Mouse (Mus musculus): ENCODE results near the gene Cdk13.

The Cdk13 gene

DNA sequence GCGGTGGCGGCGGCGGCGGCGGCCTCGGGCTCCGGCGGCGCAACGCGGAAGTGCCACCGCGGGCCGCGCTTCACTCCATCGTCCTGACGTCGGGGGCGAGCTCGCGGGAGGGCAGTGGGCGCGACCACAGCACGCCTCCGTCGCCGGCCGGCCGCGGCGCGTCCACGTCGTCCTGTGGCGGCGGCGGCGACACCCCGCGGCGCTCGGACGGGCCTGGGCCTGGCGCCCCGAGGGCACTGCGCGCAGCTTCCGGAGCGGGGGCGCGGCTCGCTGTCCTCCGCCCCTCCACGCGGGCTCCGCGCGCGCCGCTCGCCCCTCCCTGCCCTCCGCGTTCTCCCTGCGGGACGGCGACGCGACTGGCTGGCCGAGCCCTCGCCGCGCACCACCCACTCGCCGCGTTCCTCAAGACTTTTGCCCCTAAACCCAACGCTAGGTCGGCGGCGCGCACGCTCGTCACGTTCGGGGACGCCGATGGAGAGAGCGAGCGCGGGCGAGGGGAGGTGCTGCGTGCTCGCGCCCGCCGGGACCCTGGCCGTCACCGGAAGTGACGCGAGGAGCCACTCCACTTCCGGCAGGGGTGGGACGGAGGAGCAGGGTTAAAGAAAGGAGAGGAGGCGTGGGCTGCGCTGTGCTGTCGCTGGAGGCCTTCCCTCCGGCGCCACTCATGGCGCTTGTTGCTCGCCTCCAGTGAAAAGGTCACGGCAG lies at the start of gene Cdk13:
Gene Cdk13 (minus strand): TSS at position 189 of the 705 bp plus-strand sequence.
- DNase-seq (ENCODE audit: low read depth, low spot score), result peak; percentile 94

DNA sequence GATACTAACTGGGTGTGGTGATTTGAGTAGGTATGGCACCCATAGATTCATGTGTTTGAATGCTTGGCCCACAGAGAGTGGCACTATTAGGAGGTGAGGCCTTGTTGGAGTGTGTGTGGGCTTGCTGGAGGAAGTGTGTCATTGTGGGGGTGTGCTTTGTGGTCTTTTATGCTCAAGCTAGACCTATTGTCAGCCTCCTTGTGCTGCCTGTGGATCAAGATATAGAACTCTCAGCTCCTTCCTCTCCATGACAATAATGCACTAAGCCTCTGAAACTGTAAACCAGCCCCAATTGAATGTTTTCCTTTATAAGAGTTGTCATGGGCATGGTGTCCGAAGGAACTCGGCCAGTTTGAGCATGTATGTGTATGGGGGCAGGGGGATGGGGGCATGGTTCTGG lies 38.4 kb upstream of the Cdk13 start:
- no peak for DNase-seq (ENCODE audit: low read depth, low spot score)

DNA sequence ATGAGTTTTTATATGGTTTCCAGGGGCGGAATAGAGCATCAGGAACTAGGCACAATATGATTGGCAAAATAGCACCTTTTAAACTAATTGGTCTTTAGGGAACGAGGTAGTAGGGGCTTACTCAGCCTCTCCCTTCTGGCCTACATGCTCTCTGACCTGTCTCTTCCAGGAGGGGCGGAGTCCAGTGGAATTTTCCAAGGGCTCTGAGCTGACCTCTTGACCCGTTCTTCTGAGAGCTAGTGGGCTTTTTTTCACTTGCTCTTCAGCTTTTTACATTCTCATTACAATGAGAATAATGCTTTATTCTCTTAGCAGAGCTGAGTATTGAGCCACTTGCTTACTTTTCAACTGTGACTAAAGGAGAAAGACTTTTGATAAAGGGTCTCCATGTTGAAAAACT lies 37.9 kb upstream of the Cdk13 start:
- DNase-seq (ENCODE audit: low read depth, low spot score), result no peak

DNA sequence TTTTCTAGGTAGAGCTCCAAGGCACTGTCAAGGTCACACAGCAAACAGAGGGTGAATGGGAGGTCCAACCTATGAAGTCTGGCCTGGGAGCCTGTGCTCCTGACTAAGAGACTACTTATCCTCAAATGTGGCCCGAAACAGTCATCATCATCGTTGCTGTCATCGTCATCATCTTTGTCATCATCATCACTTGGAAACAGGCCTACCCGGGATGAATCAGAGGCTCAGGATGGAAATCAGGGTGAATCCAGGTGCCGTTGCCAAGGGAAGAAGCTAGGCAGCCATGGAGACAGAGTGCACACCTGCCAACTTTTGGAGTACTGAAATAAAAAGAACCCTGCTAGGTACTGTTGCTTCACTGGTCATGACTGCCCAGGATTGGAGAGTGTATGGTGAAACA lies 34.2 kb upstream of the Cdk13 start:
- DNase-seq (ENCODE audit: low read depth, low spot score), result no peak

DNA sequence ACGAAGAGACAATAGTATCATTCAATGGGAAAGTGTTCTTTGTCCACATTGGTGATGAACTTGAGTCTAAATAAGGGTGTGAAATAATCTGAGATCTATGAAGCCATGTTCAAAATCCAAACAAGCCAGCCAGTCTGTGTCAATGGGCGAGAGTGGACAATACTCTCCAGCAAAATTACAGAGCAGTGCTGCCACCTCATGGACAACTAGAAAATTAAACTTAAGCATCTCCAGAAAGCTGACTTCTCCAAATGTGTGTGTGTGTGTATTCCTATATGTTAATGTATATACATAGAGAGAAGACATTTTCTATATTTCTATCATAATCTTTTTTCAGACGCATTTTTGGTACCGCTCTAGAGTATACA lies 33.6 kb upstream of the Cdk13 start:
- DNase-seq (ENCODE audit: low read depth, low spot score), result no peak

DNA sequence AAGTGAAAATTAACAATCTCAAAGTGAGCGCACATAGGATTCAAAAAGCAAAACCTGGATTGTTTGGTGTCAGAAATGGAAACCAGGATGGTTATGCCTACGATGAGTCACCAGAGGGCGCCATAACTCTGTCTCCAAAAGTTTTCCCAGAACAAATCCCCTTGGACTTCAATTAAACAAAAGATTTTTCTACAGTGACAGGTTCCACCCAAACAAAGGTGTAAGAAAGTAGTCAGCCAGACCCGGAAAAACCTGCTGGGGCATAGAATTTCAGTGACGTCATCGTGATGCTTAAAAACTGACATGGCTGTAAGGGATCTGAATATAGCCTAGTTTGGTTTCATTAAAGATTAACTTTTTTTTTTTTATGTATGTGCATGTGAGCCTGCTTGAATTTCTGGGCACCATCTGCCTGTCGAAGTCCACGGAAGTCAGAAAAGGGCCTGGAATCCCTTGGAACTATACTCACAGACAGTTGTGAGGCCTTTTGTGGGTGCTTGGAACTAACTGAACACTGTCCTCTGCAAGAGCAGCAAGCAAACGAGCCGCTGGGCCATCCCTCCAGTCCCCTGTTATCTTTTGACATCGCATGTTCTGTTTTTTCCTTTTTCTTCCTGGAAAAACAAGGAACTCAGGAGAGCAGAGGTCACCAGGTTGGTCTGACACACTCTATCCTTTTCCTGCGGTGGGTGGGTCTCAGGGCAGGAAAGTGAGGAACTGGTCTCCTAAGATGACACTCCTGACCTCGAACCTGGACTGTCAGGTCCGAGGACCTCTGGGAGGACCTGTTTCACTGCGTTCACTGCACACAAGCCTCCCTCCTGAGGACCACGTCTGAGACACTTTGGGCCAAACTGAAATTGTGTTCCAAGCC lies 33.0 kb upstream of the Cdk13 start:
- DNase-seq (ENCODE audit: low read depth, low spot score), result no peak

DNA sequence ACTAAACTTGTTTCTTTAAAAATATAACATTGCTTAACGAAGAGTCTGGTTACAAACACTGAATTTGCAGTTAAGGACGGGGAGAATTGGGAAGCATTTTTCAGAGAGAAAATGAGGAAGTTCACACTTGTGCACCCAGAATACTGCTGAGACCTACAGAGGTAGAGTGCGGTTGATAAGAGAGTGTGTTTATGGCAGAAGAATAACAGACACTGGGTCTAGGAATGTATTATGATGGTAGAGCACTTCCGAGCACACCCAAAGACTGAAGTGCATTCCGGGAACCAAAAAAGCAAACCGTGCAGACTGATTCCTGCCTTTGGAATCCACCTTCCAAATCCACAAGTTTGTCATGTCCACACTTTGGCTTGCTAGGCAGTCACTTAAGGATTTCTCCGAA lies 31.9 kb upstream of the Cdk13 start:
- DNase-seq (ENCODE audit: low read depth, low spot score), result no peak

DNA sequence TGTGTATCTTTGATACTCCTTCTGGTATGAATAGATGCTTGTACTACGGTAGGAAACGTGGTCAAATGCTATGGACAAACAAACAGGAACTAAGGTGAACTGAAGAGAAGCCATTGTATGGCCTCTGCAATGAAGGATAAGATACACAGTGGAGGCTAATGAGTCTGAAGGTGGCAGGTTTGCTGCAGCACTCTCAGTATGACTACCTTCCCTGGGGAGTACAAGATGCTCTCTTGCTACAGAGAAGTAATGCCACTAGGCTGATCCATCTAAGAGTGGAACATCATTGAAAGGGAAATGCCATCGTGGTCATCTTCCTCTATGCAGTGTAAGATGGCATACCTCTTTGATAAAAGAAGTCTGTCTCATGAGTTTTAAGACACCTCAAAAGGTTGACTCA lies 28.0 kb upstream of the Cdk13 start:
- DNase-seq (ENCODE audit: low read depth, low spot score), result no peak

DNA sequence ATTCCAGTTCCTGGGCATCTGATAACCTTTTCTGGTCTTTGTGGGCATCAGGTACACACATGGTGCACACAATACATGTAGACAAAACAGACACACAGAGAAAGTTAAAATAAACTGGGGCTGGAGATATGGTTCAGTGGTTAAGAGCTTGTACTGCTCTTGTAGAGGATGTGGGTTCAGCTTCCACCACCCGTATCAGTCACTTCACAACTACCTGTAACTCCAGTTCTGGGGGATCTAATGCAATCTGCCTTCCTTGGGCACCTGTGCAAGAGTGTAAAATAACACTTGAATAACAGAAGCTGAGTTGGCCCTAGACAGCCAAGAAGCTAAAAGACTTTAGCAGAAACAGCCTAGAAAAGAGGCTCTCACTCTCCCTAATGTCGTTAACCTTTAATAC lies 12.3 kb upstream of the Cdk13 start:
- no peak for DNase-seq (ENCODE audit: low read depth, low spot score)

DNA sequence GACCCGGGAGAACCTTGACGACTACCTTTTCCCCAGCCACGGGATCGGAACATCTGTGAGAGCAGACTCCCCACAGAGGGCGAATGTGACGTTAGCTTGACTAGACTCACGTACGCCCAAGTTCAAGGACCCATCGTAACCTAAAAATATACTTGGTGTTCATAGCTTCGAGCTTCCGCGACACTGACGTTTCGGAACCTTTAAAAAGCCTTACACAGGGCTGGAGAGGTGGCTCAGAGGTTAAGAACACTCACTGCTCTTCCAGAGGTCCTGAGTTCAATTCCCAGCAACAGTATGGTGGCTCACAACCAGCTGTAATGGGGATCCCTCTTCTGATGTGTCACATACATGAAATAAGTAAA lies 698 bp upstream of the Cdk13 start:
- DNase-seq (ENCODE audit: low read depth, low spot score), result no peak

DNA sequence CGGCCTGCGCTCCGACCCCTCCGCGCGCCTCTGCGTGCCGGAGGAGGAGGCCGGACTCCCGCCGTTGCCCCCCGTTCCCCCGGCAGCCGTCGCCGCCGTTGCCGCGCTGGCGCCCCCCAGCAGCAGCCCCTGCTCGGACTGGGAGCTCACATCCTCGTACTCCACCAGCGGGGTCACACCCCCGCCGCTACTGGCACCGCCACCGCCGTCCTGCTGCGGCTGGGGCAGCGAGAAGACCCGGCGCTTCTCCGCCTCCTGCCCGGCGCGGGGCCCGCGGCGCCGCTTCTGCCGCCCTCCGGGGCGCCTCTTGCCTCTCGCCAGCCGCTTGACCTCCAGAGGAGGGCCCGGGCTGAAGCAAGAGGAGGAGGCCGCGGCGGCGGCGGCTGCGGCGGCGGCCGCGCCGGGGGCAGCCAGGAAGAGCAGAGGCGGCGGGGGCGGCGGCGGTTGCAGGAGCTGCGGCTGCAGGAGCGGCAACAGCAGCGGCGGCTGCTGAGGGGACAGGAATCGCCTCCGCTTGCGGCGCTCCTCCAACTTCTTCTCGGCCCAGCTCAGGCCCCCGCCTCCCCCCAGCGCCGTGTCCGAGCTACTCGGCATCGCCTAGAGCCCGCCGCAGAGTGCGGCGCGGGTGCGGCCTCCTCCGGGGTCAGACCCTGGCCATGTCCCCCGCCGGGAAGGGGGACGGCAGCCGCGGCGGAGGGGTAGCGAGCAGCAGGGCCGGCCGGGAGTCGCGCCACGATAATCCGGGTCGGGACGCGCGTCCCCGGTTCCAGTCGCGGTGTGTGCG lies 647 bp downstream of the Cdk13 start:
- peak; percentile 11 for DNase-seq (ENCODE audit: low read depth, low spot score)

DNA sequence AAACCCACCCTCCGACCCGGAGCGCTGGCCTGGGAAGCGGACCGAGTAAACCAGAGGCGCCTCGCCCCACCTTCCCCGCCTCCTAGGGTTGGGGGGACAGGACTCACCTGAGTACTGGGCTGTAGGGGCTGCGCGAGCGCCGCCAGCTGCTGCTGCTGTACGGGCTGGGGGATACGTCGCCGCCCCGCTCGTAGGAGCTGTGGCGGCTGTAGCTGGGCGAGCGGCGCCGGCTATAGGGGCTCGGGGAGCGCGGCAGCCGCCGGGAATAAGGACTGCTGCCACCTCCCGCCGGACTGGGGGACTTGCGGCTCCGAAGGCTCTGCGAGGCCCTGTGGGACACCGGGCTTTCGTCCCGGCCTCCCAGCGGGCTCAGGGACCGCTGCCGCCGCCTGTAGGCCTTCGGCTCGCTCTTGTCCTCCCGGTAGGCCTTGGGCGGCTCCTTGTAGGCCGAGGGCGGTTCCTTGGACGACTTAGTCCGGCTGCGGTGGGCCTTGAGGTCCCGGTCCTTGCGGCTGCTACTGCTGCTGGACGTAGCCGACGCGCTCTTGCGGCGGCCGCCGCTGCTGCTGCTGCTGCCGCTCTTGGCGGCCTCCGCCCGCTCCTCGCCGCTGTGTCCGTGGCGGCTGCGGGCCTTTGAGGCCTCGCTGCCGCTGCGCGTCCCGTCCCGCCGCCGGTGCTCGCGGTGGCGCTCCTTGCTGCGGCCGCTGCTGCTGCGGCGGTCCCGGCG lies 1.4 kb downstream of the Cdk13 start:
- DNase-seq (ENCODE audit: low read depth, low spot score), result peak; percentile 22

DNA sequence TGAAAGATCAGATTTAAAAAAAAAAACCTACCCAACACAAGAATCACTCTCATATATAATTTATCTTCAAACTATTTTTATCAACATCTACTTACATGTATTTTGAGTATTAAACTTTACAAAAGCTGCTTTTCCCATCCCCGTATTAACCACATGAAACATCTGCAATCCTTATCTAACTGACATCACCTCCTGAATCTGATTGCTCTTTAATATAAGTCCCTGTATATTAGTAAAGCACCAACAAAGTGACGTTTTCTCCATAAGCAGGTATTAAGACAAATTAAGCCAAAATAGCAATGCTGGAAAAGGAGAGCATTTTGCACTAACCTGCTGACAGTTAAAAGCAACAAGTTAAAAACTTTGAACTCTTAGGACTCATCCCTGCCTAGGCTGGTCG lies 2.0 kb downstream of the Cdk13 start:
- no peak for DNase-seq (ENCODE audit: low read depth, low spot score)

DNA sequence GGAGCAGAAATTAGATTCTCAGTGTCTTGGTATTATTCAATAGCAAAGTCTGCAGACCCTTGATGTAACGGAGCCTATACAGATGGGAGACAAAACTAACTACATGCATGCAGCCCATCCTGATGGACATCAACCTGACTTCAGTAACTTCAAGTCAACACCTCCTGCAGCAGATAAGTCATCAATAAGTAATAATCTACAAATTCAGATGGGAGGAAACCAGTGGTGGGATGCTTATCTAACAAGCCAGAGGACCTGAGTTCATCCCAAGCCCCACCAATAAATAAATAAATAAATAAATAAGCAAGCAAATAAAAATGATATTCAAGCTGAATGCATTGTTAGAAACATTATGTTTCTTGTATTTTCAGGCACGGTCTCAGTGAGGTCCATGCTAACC lies 5.2 kb downstream of the Cdk13 start:
- no peak for DNase-seq (ENCODE audit: low read depth, low spot score)

DNA sequence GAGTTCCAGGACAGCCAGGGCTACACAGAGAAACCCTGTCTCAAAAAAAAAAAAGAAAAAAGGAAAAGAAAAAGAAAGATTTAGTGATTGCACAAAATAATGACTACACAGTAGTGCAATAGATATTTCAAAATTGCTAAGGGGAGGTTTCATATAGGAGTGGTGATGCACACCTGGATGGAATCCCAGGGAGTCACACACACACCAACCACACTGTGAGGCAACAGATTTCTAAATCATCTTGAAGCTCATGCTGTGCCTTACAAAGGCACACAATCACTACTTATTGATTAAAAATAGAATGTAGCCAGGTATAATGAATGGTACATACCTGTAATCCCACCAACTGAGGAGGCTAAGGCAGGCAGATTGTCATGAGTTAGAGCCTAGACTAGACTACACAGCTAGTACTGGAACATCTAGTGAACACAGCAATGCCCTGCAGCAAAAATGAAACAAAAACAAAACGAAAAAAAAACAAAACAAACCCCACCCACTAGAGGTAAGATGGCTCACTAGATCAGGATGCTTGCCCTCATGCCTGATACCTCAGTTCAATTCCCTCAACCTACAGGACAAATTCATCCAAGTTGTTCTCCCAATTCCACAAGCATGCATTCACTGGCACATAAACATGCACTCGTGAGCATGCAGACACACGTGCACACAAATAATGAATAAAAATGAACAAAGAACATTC lies 9.0 kb downstream of the Cdk13 start:
- DNase-seq (ENCODE audit: low read depth, low spot score), result no peak

DNA sequence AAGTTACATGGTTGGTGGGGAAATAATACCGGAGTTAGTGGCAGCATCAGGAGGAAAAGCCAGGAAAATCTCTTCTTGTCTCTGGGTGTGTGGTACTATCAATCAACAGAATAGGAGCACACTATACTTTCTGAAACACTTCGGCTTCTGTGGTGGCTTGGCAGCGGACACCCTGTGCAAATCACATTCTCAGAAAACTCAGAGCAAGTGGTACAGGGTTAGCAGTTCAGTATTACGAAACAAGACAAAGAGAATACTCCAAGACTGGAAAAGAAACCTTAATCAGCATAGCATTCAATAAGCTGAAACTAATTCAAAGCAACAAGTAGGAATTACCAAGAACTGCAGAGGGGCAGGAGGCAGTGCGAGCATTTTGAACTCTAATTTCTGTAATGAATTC lies 21.3 kb downstream of the Cdk13 start:
- DNase-seq (ENCODE audit: low read depth, low spot score), result no peak

DNA sequence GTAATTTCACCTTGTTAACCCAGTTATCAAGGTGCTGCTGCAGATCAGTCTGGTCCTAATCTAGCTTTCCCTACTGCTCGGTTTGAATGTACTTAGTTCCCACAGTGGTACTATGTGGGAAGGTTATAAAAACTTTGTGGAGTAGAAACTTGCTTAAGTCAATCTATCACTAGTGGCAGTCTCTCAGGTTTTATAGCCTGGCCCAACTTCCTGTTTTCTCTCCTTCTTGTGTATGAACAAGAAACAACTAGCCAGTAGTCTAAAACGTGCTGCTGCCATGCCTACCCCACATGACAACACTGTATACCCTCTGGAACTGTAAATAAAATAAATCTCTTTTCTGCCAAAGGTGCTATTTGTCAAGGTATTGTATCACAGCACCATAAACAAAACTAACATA lies 25.0 kb downstream of the Cdk13 start:
- no peak for DNase-seq (ENCODE audit: low read depth, low spot score)

DNA sequence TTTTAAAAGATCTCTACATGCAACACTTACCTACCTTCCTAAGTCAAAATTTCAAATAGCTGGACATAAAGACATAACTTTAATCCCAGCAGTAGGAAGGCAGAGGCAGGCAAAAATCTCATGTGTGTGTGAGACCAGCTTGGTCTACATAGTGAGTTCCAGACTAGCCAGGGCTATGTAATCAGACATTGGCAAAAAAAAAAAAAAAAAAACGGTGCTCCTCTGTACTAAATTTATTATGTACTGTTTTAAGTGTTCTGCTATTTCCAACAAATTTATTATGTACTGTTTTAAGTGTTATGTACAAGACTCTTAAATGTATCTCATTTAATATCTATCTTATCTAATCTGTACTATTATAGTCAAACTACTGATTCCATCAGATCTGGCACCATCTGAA lies 28.6 kb downstream of the Cdk13 start:
- DNase-seq (ENCODE audit: low read depth, low spot score), result no peak

DNA sequence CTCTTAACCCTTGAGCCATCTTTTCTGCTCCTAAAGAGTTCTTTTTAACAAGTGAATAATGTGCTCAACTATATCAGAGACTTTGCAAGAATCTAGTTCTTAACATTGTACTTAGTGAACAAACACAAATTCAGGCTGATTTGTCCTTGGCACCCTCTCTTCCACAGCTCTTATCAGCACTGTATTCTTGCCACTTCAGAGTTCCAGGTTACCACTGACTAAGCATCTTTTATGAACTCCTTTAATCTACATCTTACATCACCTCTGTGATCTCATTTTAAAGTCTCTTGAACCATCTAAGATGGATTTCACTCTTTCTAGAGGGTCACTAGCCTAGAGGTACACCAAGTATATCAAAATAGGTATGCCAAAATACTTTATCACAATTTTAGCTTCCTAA lies 29.5 kb downstream of the Cdk13 start:
- no peak for DNase-seq (ENCODE audit: low read depth, low spot score)

DNA sequence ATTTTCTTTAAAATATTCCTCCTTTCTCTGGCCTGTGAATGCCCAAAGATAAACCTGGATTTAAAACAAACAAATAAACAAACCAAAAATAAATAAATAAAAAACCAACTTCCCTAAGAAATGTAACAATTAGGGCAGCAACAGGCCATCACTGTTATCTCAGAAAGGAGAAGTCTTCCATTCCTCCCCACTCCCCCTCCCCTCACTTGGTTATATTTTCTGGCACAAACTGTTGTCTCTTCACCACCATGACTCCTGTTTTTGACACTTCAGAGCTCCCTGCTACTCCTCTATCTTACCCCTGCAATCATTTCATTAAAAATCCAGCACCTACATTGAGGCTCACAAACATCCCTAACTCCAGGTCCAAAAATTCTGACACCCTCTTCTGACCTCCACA lies 31.8 kb downstream of the Cdk13 start:
- no peak for DNase-seq (ENCODE audit: low read depth, low spot score)

DNA sequence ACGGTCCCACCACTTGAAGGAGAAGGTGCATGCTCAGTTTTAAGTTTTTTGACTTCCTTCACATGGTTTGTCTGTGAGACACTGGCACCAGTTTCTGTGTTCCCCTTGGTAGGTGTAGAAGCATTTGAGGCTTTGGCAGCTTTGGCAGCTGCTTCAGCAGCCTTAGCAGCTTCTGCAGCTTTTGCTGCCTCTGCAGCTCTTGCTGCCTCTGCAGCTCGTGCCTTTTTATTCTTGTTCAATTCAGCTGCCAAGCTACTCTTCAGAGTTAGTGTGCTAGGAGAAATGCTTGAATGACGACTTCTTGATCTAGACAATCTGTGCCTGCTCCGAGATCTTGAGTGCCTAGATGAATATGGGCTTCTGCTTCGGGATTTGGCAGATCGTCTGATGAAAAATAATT lies 32.3 kb downstream of the Cdk13 start:
- no peak for DNase-seq (ENCODE audit: low read depth, low spot score)
